Mouse (Mus musculus): ENCODE results near the gene Gm47996. TPM values are rescaled to one million over a fixed set of nuclear protein-coding genes. Genes with fewer than 3 reads are reported as not detected.

Gm47996 gene
- polyA plus RNA-seq, 1 experiment from 2014 or later, result not detected

DNA sequence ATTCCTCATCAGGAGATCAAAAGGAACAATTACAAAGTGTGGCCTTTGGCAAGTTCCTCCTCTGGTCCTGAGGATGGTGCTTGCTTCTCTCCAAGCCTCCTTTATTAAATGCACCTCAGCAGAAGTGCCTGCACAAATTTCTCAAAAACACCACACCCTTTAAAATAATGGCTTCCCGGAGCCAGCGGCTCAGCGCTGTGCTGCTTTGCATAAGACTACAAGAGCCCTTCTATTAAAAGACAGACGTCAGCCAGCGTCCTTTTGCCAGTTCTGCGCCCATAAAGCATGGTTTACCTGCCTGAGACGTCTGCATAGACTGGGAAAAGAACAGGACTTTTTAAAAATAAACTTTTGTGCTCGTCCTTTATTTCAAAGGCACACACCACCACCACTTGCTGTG is 49.1 kb downstream of the Gm47996 start:
- Histone ChIP-seq H3K27ac (ENCODE audit: low read length) (no peak overlapping the region), H3K36me3 (ENCODE audit: control insufficient read depth, insufficient read depth, low read length) (no peaks in the 10 kb centered on the region), H3K27me3 (ENCODE audit: control insufficient read depth, insufficient read depth, low read length) (no peaks in the 10 kb centered on the region), H3K4me3 (ENCODE audit: low read depth, low read length) (no peak overlapping the region), H3K9ac (replicated peaks; ENCODE audit: low read depth, low read length) (no peak overlapping the region), H3K4me2 (replicated peaks; ENCODE audit: low read depth, low read length) (no peak overlapping the region), H3K9me3 (ENCODE audit: control insufficient read depth, low read depth, low read length) (no peaks in the 10 kb centered on the region), H3K4me1 (ENCODE audit: control insufficient read depth, insufficient read depth, low read length) (0 out of 2 replicates have a peak, but pooled peaks cover 3% of the 10 kb centered on the region)
- WGBS, result 55% methylated on average over 8 of the region's 8 CpGs
- no peak for ATAC-seq (ENCODE audit: insufficient number of reproducible peaks, insufficient read depth, low FRiP score, low read depth)

Other genes with a start within 250 kb of the Gm47996 start
- 22.1 and 23.5 TPM in 2 replicates for gene Hmcn1, start 216.7 kb upstream of the Gm47996 start, polyA plus RNA-seq (2014; fragmentation: Nextera tagmentation; extraction: Ambion mirVana)
- gene Gm47985, start 27.6 kb upstream of the Gm47996 start, polyA plus RNA-seq (2014; fragmentation: Nextera tagmentation; extraction: Ambion mirVana), result not detected in 2 replicates
- gene Gm8947, start 17.8 kb upstream of the Gm47996 start, polyA plus RNA-seq (2014; fragmentation: Nextera tagmentation; extraction: Ambion mirVana), result not detected in 2 replicates
- gene Gm47995, start 11.7 kb upstream of the Gm47996 start, polyA plus RNA-seq (2014; fragmentation: Nextera tagmentation; extraction: Ambion mirVana), result not detected in 2 replicates
- gene 3110040M04Rik, start 6.0 kb upstream of the Gm47996 start, polyA plus RNA-seq (2014; fragmentation: Nextera tagmentation; extraction: Ambion mirVana), result not detected in 2 replicates
- 201 and 217 TPM in 2 replicates for gene Ivns1abp, start 134.3 kb downstream of the Gm47996 start, polyA plus RNA-seq (2014; fragmentation: Nextera tagmentation; extraction: Ambion mirVana)
- gene Swt1, start 218.3 kb downstream of the Gm47996 start, polyA plus RNA-seq (2014; fragmentation: Nextera tagmentation; extraction: Ambion mirVana), result 31.9 and 33.6 TPM in 2 replicates
- gene Trmt1l, start 218.4 kb downstream of the Gm47996 start, polyA plus RNA-seq (2014; fragmentation: Nextera tagmentation; extraction: Ambion mirVana), result 42.3 and 44.7 TPM in 2 replicates

Measured in stomach, embryonic 14.5 days (tissue).